Mouse (Mus musculus) hindbrain, postnatal 0 days (tissue): ENCODE measurements at regions not wholly inside any gene's neighbourhood (a gene's known extent, or its start where the extent isn't known, plus 50 kb on each side); places are given as distances from the start of the nearest gene placed in this dataset.

Source experiments
- ATAC-seq: fragments of 200-750 bp; cut with Nextera tagmentation; 2 replicates; pipeline ENCODE4 v1.8.0; 2017; ENCODE audit warnings: mild to moderate bottlenecking, moderate TSS enrichment, moderate library complexity
- DNase-seq: peaks from one replicate; pipeline ENCODE4 v3.0.0-alpha.2; 2015; ENCODE audit warnings: low spot score
- H3K27ac ChIP-seq: fragments of 300-500 bp; sonication (generic); 2 replicates; pipeline ENCODE4 v1.5.1; 2014; ENCODE audit warnings: mild to moderate bottlenecking
- H3K27me3 ChIP-seq: fragments of 300-500 bp; sonication (generic); 2 replicates; pipeline ENCODE4 v1.6.1; 2014; ENCODE audit warnings: low read length, mixed read lengths; ENCODE audit not compliant: insufficient read depth
- H3K36me3 ChIP-seq: fragments of 300-500 bp; sonication (generic); 2 replicates; pipeline ENCODE4 v1.6.1; 2014; ENCODE audit warnings: low read length, mixed read lengths; ENCODE audit not compliant: insufficient read depth
- H3K4me1 ChIP-seq: fragments of 300-500 bp; sonication (generic); 2 replicates; pipeline ENCODE4 v1.6.1; 2014; ENCODE audit warnings: antibody characterized with exemption, low read length, mixed read lengths; ENCODE audit not compliant: insufficient read depth
- H3K4me2 ChIP-seq: fragments of 300-500 bp; sonication (generic); 2 replicates; pipeline ENCODE4 v1.6.1; 2014; ENCODE audit warnings: low read depth, mild to moderate bottlenecking, low read length, moderate library complexity, mixed read lengths
- H3K4me3 ChIP-seq: fragments of 300-500 bp; sonication (generic); 2 replicates; pipeline ENCODE4 v1.5.1; 2014; ENCODE audit warnings: low read length
- H3K9ac ChIP-seq: fragments of 300-500 bp; sonication (generic); replicated peaks from 2 replicates; pipeline ENCODE4 v1.6.1; 2014; ENCODE audit warnings: mild to moderate bottlenecking, low read length, moderate library complexity, mixed read lengths
- H3K9me3 ChIP-seq: fragments of 300-500 bp; sonication (generic); 2 replicates; pipeline ENCODE4 v1.6.1; 2016; ENCODE audit warnings: low read length, mixed read lengths
- CTCF ChIP-seq: IDR thresholded peaks from 2 replicates; pipeline ENCODE4 v1.5.1; 2016; ENCODE audit warnings: antibody characterized with exemption, control low read depth, low read depth
- WGBS: fragments of 180-500 bp; shearing (Covaris S2); extraction: QIAGEN DNeasy Blood & Tissue Kit; methylation state at CpG from one replicate; pipeline ENCODE4 v1.1.7; 2014; 5-methylcytosine and 5-hydroxymethylcytosine counted together

GRCm38 (mm10) chr4:71663397-71663796, 94.4 kb downstream of the Gm11232 start:
- no peak for TF ChIP-seq CTCF
- ATAC-seq, result no peak
- no peaks in the 10 kb centered on the region for H3K36me3 ChIP-seq

GRCm38 (mm10) chr4:71640521-71640920, 117.2 kb downstream of the Gm11232 start:
- Histone ChIP-seq H3K27me3 (no peaks in the 10 kb centered on the region), H3K27ac (no peak overlapping the region), H3K36me3 (no peaks in the 10 kb centered on the region), H3K9me3 (no peaks in the 10 kb centered on the region), H3K4me3 (no peak overlapping the region), H3K4me1 (no peaks in the 10 kb centered on the region), H3K9ac (no peak overlapping the region), H3K4me2 (no peak overlapping the region)
- no peak for DNase-seq
- no peak for ATAC-seq
- no peak for TF ChIP-seq CTCF
- 96% methylated on average over 10 of the region's 10 CpGs for WGBS

More at GRCm38 (mm10) chr4:71663397-71663796, 94.4 kb downstream of the Gm11232 start:
- H3K9ac ChIP-seq, result no peak overlapping the region
- H3K4me3 ChIP-seq, result no peak overlapping the region
- no peak for DNase-seq
- no peaks in the 10 kb centered on the region for H3K9me3 ChIP-seq
- no peaks in the 10 kb centered on the region for H3K4me1 ChIP-seq
- H3K27ac ChIP-seq, result no peak overlapping the region
- H3K4me2 ChIP-seq, result no peak overlapping the region
- no peaks in the 10 kb centered on the region for H3K27me3 ChIP-seq

DNA sequence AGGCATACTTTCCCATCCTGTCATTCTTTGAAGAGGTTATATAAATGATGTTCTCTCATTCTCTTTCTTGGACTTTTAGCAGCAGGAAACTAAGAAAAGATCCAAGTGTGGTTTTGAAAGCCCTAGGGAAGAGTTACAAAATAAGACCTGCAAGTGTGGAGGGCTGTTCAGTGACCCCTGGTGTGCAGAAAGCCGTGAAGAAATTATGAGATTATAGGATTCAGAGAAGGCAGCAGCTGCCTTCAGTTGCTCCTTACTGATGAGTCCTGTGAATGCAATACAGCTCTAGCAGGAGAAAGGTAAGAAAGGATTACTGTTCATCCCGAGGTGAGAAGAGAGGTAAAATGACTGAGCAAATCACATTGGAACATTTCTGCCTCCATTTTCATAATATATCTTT, 130.7 kb downstream of the Gm11232 start:
- DNase-seq, result no peak
- Histone ChIP-seq H3K4me1 (no peaks in the 10 kb centered on the region), H3K9ac (no peak overlapping the region), H3K27me3 (no peaks in the 10 kb centered on the region), H3K36me3 (no peaks in the 10 kb centered on the region), H3K4me2 (no peak overlapping the region), H3K4me3 (no peak overlapping the region), H3K9me3 (no peaks in the 10 kb centered on the region), H3K27ac (no peak overlapping the region)
- WGBS, result 32% methylated on average over 2 of the region's 2 CpGs
- no peak for TF ChIP-seq CTCF
- no peak for ATAC-seq

DNA sequence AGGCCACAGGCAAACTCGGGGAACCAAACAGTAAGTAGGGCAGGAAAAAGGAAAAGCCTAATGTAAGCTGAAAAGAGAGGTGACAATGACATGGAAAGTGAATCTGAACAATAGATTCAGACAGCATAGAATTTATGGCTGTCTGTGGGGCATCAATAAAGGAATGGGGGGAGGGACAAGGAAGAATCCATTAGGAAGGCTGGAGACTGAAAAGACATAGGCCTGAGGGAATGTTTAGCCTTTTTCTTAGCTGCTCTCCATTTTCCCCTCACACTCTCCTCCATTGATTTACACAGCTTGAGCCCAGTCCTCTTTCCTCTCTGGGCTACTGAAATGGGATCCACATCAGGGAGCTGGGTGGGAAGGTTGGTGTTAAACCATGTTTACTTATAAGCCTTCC, 131.1 kb downstream of the Gm11232 start:
- DNase-seq (no peak), ATAC-seq (no peak)
- WGBS, result 26% methylated on average over 1 of the region's 1 CpGs
- Histone ChIP-seq H3K4me2 (no peak overlapping the region), H3K27me3 (no peaks in the 10 kb centered on the region), H3K27ac (no peak overlapping the region), H3K36me3 (no peaks in the 10 kb centered on the region), H3K9ac (no peak overlapping the region), H3K9me3 (no peaks in the 10 kb centered on the region), H3K4me3 (no peak overlapping the region), H3K4me1 (no peaks in the 10 kb centered on the region)
- TF ChIP-seq CTCF, result no peak

DNA sequence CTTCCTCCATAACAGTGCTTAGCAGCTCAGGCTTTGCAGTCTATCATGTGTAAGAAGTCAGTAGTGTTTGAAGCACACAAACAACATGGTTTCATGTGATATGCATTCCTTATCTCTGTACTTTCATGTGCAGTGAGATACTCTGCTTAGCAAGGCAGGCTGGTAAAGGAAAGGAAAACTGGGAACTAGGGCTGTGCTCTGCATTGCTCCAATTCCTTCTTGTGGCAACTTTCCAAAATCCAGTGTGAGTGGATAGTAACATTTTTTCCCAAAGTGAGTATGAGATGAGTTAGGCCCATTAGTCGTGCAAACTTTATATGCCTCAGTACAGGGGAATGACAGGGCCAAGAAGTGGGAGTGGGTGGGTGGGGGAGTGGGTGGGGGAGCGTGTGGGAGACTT, 133.0 kb downstream of the Gm11232 start:
- Histone ChIP-seq H3K27ac (no peak overlapping the region), H3K27me3 (no peaks in the 10 kb centered on the region), H3K36me3 (no peaks in the 10 kb centered on the region), H3K4me1 (no peaks in the 10 kb centered on the region), H3K9ac (no peak overlapping the region), H3K4me3 (no peak overlapping the region), H3K9me3 (no peaks in the 10 kb centered on the region), H3K4me2 (no peak overlapping the region)
- TF ChIP-seq CTCF, result no peak
- WGBS, result 83% methylated on average over 2 of the region's 2 CpGs
- no peak for DNase-seq
- ATAC-seq, result no peak

- Histone ChIP-seq H3K36me3 (no peaks in the 10 kb centered on the region), H3K27me3 (no peaks in the 10 kb centered on the region), H3K9ac (no peak overlapping the region), H3K4me2 (no peak overlapping the region), H3K4me1 (no peaks in the 10 kb centered on the region), H3K9me3 (no peaks in the 10 kb centered on the region), H3K27ac (no peak overlapping the region), H3K4me3 (no peak overlapping the region)
- 81% methylated on average over 1 of the region's 1 CpGs for WGBS
- no peak for TF ChIP-seq CTCF
- ATAC-seq (no peak), DNase-seq (no peak)
Observed at GRCm38 (mm10) chr4:71613720-71614119, 144.0 kb downstream of the Gm11232 start.

DNA sequence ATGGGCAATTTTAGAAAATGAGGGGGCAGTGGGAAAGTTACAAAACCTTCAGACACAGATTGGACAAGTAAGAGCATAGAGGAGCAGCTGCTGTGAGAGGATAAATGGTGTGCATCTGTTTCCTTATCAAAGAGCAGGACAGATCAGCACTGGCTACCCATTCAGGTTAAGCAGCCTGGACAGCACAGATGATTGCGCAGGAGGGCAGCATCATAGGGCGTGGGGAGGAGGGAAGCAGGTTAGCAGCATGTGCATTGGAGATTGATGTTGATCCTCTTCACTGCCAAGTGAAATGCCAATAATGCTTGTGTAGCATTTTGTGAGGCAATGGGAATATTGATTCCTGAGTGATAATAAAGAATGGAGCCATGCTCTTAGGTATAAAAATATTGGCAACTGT, 171.9 kb downstream of the Gm11232 start:
- H3K27ac ChIP-seq, result no peak overlapping the region
- H3K9ac ChIP-seq, result no peak overlapping the region
- H3K9me3 ChIP-seq, result no peaks in the 10 kb centered on the region
- 86% methylated on average over 2 of the region's 2 CpGs for WGBS
- no peaks in the 10 kb centered on the region for H3K27me3 ChIP-seq
- DNase-seq (no peak), ATAC-seq (no peak)
- TF ChIP-seq CTCF, result no peak
- H3K36me3 ChIP-seq, result no peaks in the 10 kb centered on the region
- no peak overlapping the region for H3K4me3 ChIP-seq
- H3K4me1 ChIP-seq, result no peaks in the 10 kb centered on the region
- no peak overlapping the region for H3K4me2 ChIP-seq
